Mouse (Mus musculus) cerebellum, adult 2 months (tissue): Measurements from ENCODE around the gene Mctp1. TPM values are rescaled to one million over a fixed set of nuclear protein-coding genes. Genes with fewer than 3 reads are reported as not detected.
A peak's percentile ranks its signal among the peaks of the same experiment; 100 is the strongest.

Experiments used
- DNase-seq, 2 experiments: peaks; one replicate each; pipeline ENCODE4 v3.0.0; 2021
- H3K27ac ChIP-seq: fragments of 200-500 bp; 2 replicates; pipeline ENCODE4 v1.5.1; 2012; ENCODE audit warnings: low read length, control low read depth, inconsistent platforms; ENCODE audit not compliant: insufficient read depth
- H3K27me3 ChIP-seq: fragments of 200-500 bp; 2 replicates; pipeline ENCODE4 v1.6.1; 2012; ENCODE audit warnings: inconsistent platforms, mild to moderate bottlenecking, low read length, moderate library complexity; ENCODE audit not compliant: control insufficient read depth, insufficient read depth
- H3K4me1 ChIP-seq: fragments of 200-500 bp; 2 replicates; pipeline ENCODE4 v1.6.1; 2011; ENCODE audit warnings: low read length; ENCODE audit not compliant: control insufficient read depth, insufficient read depth
- H3K4me3 ChIP-seq: fragments of 200-500 bp; replicated peaks from 2 replicates; pipeline ENCODE3; 2011; ENCODE audit warnings: mild to moderate bottlenecking, low read depth, low read length, control low read depth; ENCODE audit not compliant: insufficient read depth
- CTCF ChIP-seq: fragments of 200-500 bp; IDR thresholded peaks from 2 replicates; pipeline ENCODE4 v1.5.1; 2011; ENCODE audit warnings: low read depth, mild to moderate bottlenecking, control low read depth, low read length, moderate library complexity, borderline replicate concordance; ENCODE audit not compliant: insufficient read depth
- POLR2A ChIP-seq: fragments of 200-500 bp; IDR thresholded peaks from 2 replicates; pipeline ENCODE4 v1.6.1; 2011; ENCODE audit warnings: low read length, control low read depth, borderline replicate concordance; ENCODE audit not compliant: insufficient read depth
- WGBS: fragments of 180-500 bp; shearing (Covaris S2); methylation state at CpG from one replicate; pipeline ENCODE4 v1.1.7; 2018; 5-methylcytosine and 5-hydroxymethylcytosine counted together
- polyA plus RNA-seq: library from polyadenylated mRNA; depleted of rRNA; stranded (reverse); fragments of >200 nt; gene quantifications from 2 replicates; pipeline ENCODE4 v1.2.3, GENCODE M21; 2012

The Mctp1 gene
- polyA plus RNA-seq, 1 experiment: 25.8 TPM

- Histone ChIP-seq H3K4me3 (no peak overlapping the region), H3K27ac (no peak overlapping the region), H3K4me1 (no peaks in the 10 kb centered on the region), H3K27me3 (no peaks in the 10 kb centered on the region)
- 91% methylated on average over 3 of the region's 3 CpGs for WGBS
- no peak for DNase-seq
- TF ChIP-seq POLR2A: no peak
- no peak for TF ChIP-seq CTCF
Measured at GRCm38 (mm10) chr13:76855021-76855420, 470.7 kb downstream of the Mctp1 start.

- no peak for DNase-seq
- no peaks in the 10 kb centered on the region for H3K4me1 ChIP-seq
- WGBS: 70% methylated on average over 5 of the region's 5 CpGs
- TF ChIP-seq POLR2A (no peak), CTCF (no peak)
- H3K27ac ChIP-seq: no peak overlapping the region
- no peak overlapping the region for H3K4me3 ChIP-seq
- H3K27me3 ChIP-seq: no peaks in the 10 kb centered on the region
Measured at GRCm38 (mm10) chr13:76857024-76857423, 472.7 kb downstream of the Mctp1 start.

GRCm38 (mm10) chr13:76858078-76858482 lies 473.7 kb downstream of the Mctp1 start:
- DNase-seq: no peak
- H3K27me3 ChIP-seq: no peaks in the 10 kb centered on the region
- WGBS: 34% methylated on average over 2 of the region's 2 CpGs
- H3K4me1 ChIP-seq: no peaks in the 10 kb centered on the region
- H3K27ac ChIP-seq: no peak overlapping the region
- TF ChIP-seq POLR2A: no peak
- H3K4me3 ChIP-seq: no peak overlapping the region

GRCm38 (mm10) chr13:76870291-76870690 lies 486.0 kb downstream of the Mctp1 start:
- TF ChIP-seq CTCF: no peak
- no peak for TF ChIP-seq POLR2A
- no peak for DNase-seq
- Histone ChIP-seq H3K4me3 (no peak overlapping the region), H3K27ac (no peak overlapping the region), H3K4me1 (no peaks in the 10 kb centered on the region), H3K27me3 (no peaks in the 10 kb centered on the region)
- whole genome bisulfite sequencing: 72% methylated on average over 3 of the region's 3 CpGs

- no peak overlapping the region for H3K27ac ChIP-seq
- H3K4me1 ChIP-seq: peaks cover 2% of the 10 kb centered on the region; the same call in 1 of the 2 replicates
- DNase-seq: peak in 1 of 2 experiments; percentile 24
- 35% methylated on average over 8 of the region's 8 CpGs for WGBS
- H3K27me3 ChIP-seq: no peaks in the 10 kb centered on the region
- no peak for TF ChIP-seq POLR2A
- no peak for TF ChIP-seq CTCF
- no peak overlapping the region for H3K4me3 ChIP-seq
Measured at GRCm38 (mm10) chr13:76877887-76878763, 493.8 kb downstream of the Mctp1 start.

- 10% methylated on average over 3 of the region's 3 CpGs for WGBS
- Histone ChIP-seq H3K4me3 (no peak overlapping the region), H3K4me1 (peaks cover 2% of the 10 kb centered on the region; the same call in 1 of the 2 replicates), H3K27ac (no peak overlapping the region), H3K27me3 (no peaks in the 10 kb centered on the region)
- peak in 1 of 2 experiments; percentile 30 for DNase-seq
- TF ChIP-seq CTCF: no peak
- no peak for TF ChIP-seq POLR2A
Measured at GRCm38 (mm10) chr13:76879008-76879407, 494.7 kb downstream of the Mctp1 start.

- H3K27me3 ChIP-seq: no peaks in the 10 kb centered on the region
- TF ChIP-seq CTCF: no peak
- no peak for TF ChIP-seq POLR2A
- H3K27ac ChIP-seq: no peak overlapping the region
- WGBS: 84% methylated on average over 8 of the region's 8 CpGs
- DNase-seq: no peak
- no peak overlapping the region for H3K4me3 ChIP-seq
- no peaks in the 10 kb centered on the region for H3K4me1 ChIP-seq
Measured at GRCm38 (mm10) chr13:76884517-76885092, 500.3 kb downstream of the Mctp1 start.

GRCm38 (mm10) chr13:76892987-76893386 lies 508.7 kb downstream of the Mctp1 start:
- no peak overlapping the region for H3K27ac ChIP-seq
- H3K27me3 ChIP-seq: no peaks in the 10 kb centered on the region
- no peak for TF ChIP-seq CTCF
- no peak for TF ChIP-seq POLR2A
- DNase-seq: no peak
- H3K4me1 ChIP-seq: no peaks in the 10 kb centered on the region
- no peak overlapping the region for H3K4me3 ChIP-seq
